Mouse (Mus musculus): ENCODE data around the gene Chmp4b.

- TF ChIP-seq CTCF (IDR thresholded peaks at IDR 0.05; ENCODE audit: borderline replicate concordance, insufficient read depth, low read length) (no peak), POLR2A (IDR thresholded peaks at IDR 0.05; ENCODE audit: low read depth, low read length) (no peak)
These were observed 8.7 kb upstream of the Chmp4b start for GRCm38 (mm10) chr2:154642712-154643385.
